Mouse (Mus musculus) liver, embryonic 11.5 days (tissue): ENCODE results near the gene Adgrv1. TPM values are rescaled to one million over a fixed set of nuclear protein-coding genes. Genes with fewer than 3 reads are reported as not detected.

Experiments
- ATAC-seq: fragments of 200-750 bp; cut with Nextera tagmentation; replicated peaks from 2 replicates; pipeline ENCODE4 v1.8.0; 2017; ENCODE audit warnings: moderate number of reproducible peaks, mild to moderate bottlenecking, moderate TSS enrichment, moderate library complexity; ENCODE audit not compliant: low FRiP score
- DNase-seq: peaks from one replicate; pipeline ENCODE4 v3.0.0-alpha.2; 2017; ENCODE audit warnings: low spot score
- H3K27ac ChIP-seq: fragments of 300-500 bp; sonication (generic); 2 replicates; pipeline ENCODE4 v1.5.1; 2014; ENCODE audit warnings: mild to moderate bottlenecking, low read depth, low read length, control low read depth
- H3K27me3 ChIP-seq: fragments of 300-500 bp; sonication (generic); replicated peaks from 2 replicates; pipeline ENCODE4 v1.6.1; 2014; ENCODE audit warnings: low read length, mixed read lengths; ENCODE audit not compliant: control insufficient read depth, insufficient read depth
- H3K36me3 ChIP-seq: fragments of 300-500 bp; sonication (generic); 2 replicates; pipeline ENCODE4 v1.6.1; 2014; ENCODE audit warnings: mild to moderate bottlenecking, low read length, moderate library complexity, mixed read lengths; ENCODE audit not compliant: control insufficient read depth, insufficient read depth
- H3K4me1 ChIP-seq: fragments of 300-500 bp; sonication (generic); replicated peaks from 2 replicates; pipeline ENCODE4 v1.6.1; 2014; ENCODE audit warnings: low read length, mixed read lengths; ENCODE audit not compliant: control insufficient read depth, insufficient read depth
- H3K4me2 ChIP-seq: fragments of 300-500 bp; sonication (generic); 2 replicates; pipeline ENCODE4 v1.6.1; 2014; ENCODE audit warnings: mild to moderate bottlenecking, control low read depth, moderate library complexity
- H3K4me3 ChIP-seq: fragments of 300-500 bp; sonication (generic); 2 replicates; pipeline ENCODE4 v1.5.1; 2014; ENCODE audit warnings: low read depth, low read length, control low read depth
- H3K9ac ChIP-seq: fragments of 300-500 bp; sonication (generic); 2 replicates; pipeline ENCODE4 v1.6.1; 2014; ENCODE audit warnings: low read depth, low read length, control low read depth
- H3K9me3 ChIP-seq: fragments of 300-500 bp; sonication (generic); 2 replicates; pipeline ENCODE4 v1.6.1; 2016; ENCODE audit warnings: low read length, inconsistent platforms, mixed read lengths; ENCODE audit not compliant: control insufficient read depth
- WGBS: fragments of 180-500 bp; shearing (Covaris S2); extraction: QIAGEN DNeasy Blood & Tissue Kit; methylation state at CpG from one replicate; pipeline ENCODE4 v1.1.7; 2014; 5-methylcytosine and 5-hydroxymethylcytosine counted together
- polyA plus RNA-seq: library from polyadenylated mRNA; unstranded; fragments of >200 nt; fragmentation: Nextera tagmentation; extraction: Ambion mirVana; gene quantifications from 2 replicates; pipeline ENCODE4 v1.2.1, GENCODE M21; 2014

Gene Adgrv1
- polyA plus RNA-seq, 1 experiment from 2014 or later: 0.58 TPM

- WGBS: 77% methylated on average over 3 of the region's 3 CpGs
- no peaks in the 10 kb centered on the region for H3K9me3 ChIP-seq
- no peak overlapping the region for H3K27ac ChIP-seq
- H3K4me3 ChIP-seq: no peak overlapping the region
- no peaks in the 10 kb centered on the region for H3K36me3 ChIP-seq
- DNase-seq: no peak
- no peak overlapping the region for H3K4me2 ChIP-seq
- no peaks in the 10 kb centered on the region for H3K4me1 ChIP-seq
- no peak for ATAC-seq
- H3K27me3 ChIP-seq: no peaks in the 10 kb centered on the region
- no peak overlapping the region for H3K9ac ChIP-seq
Measured at GRCm38 (mm10) chr13:81323546-81324316, 309.2 kb downstream of the Adgrv1 start.

DNA sequence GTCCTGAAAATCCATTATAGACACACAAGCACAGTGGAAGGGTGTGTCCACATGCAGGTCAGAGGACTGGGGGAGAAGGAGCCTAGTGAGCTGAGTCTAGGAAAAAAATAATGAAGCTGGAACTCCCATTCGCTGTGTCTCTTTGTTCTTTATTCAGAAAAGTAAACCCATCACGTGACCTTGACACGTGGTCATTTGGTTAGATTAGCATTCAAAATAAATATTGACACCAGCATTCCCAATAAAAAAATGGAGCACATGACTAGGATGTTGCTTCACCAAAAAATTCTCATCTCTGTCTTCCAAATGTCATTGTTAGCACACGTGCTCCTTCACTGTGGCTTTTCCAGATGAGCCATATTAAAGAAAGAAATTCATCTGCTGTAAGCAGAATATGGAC, 316.4 kb downstream of the Adgrv1 start:
- no peaks in the 10 kb centered on the region for H3K9me3 ChIP-seq
- H3K36me3 ChIP-seq: no peaks in the 10 kb centered on the region
- no peak overlapping the region for H3K4me2 ChIP-seq
- no peak overlapping the region for H3K4me3 ChIP-seq
- H3K27me3 ChIP-seq: no peaks in the 10 kb centered on the region
- no peak overlapping the region for H3K27ac ChIP-seq
- H3K9ac ChIP-seq: no peak overlapping the region
- no peaks in the 10 kb centered on the region for H3K4me1 ChIP-seq
- ATAC-seq (no peak), DNase-seq (no peak)
- 75% methylated on average over 4 of the region's 4 CpGs for WGBS

- Histone ChIP-seq H3K9ac (no peak overlapping the region), H3K4me1 (no peaks in the 10 kb centered on the region), H3K27ac (no peak overlapping the region), H3K4me3 (no peak overlapping the region), H3K27me3 (no peaks in the 10 kb centered on the region), H3K4me2 (no peak overlapping the region), H3K36me3 (no peaks in the 10 kb centered on the region), H3K9me3 (no peaks in the 10 kb centered on the region)
- 71% methylated on average over 7 of the region's 7 CpGs for WGBS
- DNase-seq (no peak), ATAC-seq (no peak)
Measured at GRCm38 (mm10) chr13:81314306-81315120, 318.4 kb downstream of the Adgrv1 start.

DNA sequence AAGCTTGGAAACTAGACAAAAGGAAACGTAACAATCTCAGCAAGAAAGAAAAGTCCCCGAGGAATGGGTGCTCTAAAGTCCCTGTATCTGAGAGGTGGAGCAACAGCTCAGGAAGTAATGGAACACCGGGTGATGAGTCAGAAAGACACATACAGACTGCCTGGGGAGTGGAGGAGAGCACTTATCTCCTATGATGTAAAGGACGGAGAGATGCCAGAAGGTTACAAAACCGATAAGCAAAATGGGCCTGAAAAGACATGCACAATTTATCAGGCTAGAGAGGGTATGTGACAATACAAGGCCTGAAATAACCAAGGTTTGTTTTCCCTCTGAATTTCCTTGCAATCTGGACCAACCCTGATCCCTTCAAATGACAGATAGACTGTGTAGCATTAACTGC, 320.8 kb downstream of the Adgrv1 start:
- no peak overlapping the region for H3K9ac ChIP-seq
- no peak overlapping the region for H3K4me3 ChIP-seq
- no peaks in the 10 kb centered on the region for H3K36me3 ChIP-seq
- H3K9me3 ChIP-seq: no peaks in the 10 kb centered on the region
- H3K27me3 ChIP-seq: no peaks in the 10 kb centered on the region
- H3K4me2 ChIP-seq: no peak overlapping the region
- no peak for DNase-seq
- WGBS: 47% methylated on average over 5 of the region's 5 CpGs
- H3K4me1 ChIP-seq: no peaks in the 10 kb centered on the region
- no peak for ATAC-seq
- H3K27ac ChIP-seq: no peak overlapping the region

- WGBS: 66% methylated on average over 1 of the region's 1 CpGs
Measured at GRCm38 (mm10) chr13:81300851-81301250, 332.1 kb downstream of the Adgrv1 start.

DNA sequence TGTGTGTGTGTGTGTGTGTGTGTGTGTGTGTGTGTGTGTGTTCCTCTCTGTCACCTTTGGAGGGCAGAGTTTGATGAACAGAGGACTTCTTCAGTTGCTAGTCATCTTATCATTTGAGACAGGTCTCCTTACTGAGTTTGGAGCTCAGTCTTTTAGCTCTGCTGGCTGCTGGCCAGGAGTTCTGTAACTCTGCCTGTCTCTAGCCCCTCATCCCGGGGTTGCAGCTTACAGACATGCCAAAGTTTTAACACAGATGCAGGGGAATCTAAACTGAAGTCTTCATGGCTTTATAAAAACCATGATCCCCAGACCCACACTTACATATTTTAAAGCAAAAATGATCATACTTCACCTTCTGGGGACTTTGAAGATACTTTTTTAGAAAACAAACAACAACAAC, 338.8 kb downstream of the Adgrv1 start:
- Histone ChIP-seq H3K27ac (no peak overlapping the region), H3K27me3 (no peaks in the 10 kb centered on the region), H3K4me1 (no peaks in the 10 kb centered on the region), H3K9ac (no peak overlapping the region), H3K4me3 (no peak overlapping the region), H3K36me3 (no peaks in the 10 kb centered on the region), H3K9me3 (no peaks in the 10 kb centered on the region), H3K4me2 (no peak overlapping the region)
- ATAC-seq (no peak), DNase-seq (no peak)
- WGBS: 68% methylated on average over 1 of the region's 1 CpGs

More at GRCm38 (mm10) chr13:81300851-81301250, 332.1 kb downstream of the Adgrv1 start:
- Histone ChIP-seq H3K27me3 (no peaks in the 10 kb centered on the region), H3K9ac (no peak overlapping the region), H3K4me3 (no peak overlapping the region), H3K27ac (no peak overlapping the region), H3K9me3 (no peaks in the 10 kb centered on the region), H3K4me1 (no peaks in the 10 kb centered on the region), H3K4me2 (no peak overlapping the region), H3K36me3 (no peaks in the 10 kb centered on the region)
- ATAC-seq (no peak), DNase-seq (no peak)

DNA sequence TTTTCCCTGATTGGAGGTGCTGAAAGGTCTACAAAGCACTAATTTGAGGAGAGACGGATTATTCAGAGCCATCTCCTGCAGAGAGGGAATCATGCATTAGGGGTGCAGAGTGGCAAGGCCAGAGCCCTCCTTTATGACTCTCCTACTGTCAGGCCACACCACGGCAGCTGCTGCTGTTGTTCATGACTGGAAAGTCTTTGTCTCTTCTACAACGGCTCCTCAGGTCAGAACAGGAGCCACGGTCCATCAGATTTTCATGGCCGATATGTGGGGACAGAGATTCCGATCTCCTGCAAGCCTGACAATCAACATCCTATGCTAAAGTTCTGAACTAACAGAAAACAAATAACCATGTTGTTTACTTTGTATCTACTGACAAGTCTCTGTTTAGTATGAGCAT, 350.8 kb downstream of the Adgrv1 start:
- no peak for DNase-seq
- no peak overlapping the region for H3K27ac ChIP-seq
- 78% methylated on average over 6 of the region's 6 CpGs for WGBS
- H3K4me2 ChIP-seq: no peak overlapping the region
- H3K27me3 ChIP-seq: no peaks in the 10 kb centered on the region
- no peaks in the 10 kb centered on the region for H3K4me1 ChIP-seq
- no peaks in the 10 kb centered on the region for H3K36me3 ChIP-seq
- ATAC-seq: no peak
- no peak overlapping the region for H3K4me3 ChIP-seq
- H3K9me3 ChIP-seq: no peaks in the 10 kb centered on the region
- H3K9ac ChIP-seq: no peak overlapping the region

- Histone ChIP-seq H3K27me3 (no peaks in the 10 kb centered on the region), H3K27ac (no peak overlapping the region), H3K4me1 (no peaks in the 10 kb centered on the region), H3K9ac (no peak overlapping the region), H3K9me3 (no peaks in the 10 kb centered on the region), H3K4me2 (no peak overlapping the region), H3K4me3 (no peak overlapping the region), H3K36me3 (no peaks in the 10 kb centered on the region)
- ATAC-seq (no peak), DNase-seq (no peak)
- 97% methylated on average over 1 of the region's 1 CpGs for WGBS
Measured at GRCm38 (mm10) chr13:81280650-81281229, 352.2 kb downstream of the Adgrv1 start.
